Mouse (Mus musculus) thymus, adult 18-20 months (tissue): Measurements from ENCODE around the gene Osbpl8.

Experiments
- DNase-seq, 2 experiments: peaks; one replicate each; pipeline ENCODE4 v3.0.0; 2022; ENCODE audit warnings: mixed read lengths in 2 of 2

Gene Osbpl8

DNA sequence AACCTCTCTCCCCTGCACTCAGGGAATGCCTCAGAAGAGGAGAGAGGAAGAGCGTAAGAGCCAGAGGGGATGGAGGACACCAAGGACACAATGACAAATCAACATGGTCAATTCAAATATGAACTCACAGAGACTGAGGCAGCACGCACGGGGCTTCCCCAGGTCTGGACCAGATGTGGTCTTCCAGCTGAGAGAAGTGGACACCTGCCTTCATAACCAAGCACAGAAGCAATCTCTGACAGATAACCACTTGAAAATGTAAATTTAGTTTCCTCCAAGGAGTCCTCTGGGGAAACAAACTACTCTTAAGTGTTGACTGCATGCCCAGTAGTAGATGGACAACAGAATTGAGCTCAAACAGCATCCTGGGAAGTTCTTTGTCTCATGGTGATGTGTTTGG lies 9.5 kb upstream of the Osbpl8 start:
- no peak for DNase-seq

GRCm38 (mm10) chr10:111155571-111155970 lies 9.0 kb upstream of the Osbpl8 start:
- no peak for DNase-seq

DNA sequence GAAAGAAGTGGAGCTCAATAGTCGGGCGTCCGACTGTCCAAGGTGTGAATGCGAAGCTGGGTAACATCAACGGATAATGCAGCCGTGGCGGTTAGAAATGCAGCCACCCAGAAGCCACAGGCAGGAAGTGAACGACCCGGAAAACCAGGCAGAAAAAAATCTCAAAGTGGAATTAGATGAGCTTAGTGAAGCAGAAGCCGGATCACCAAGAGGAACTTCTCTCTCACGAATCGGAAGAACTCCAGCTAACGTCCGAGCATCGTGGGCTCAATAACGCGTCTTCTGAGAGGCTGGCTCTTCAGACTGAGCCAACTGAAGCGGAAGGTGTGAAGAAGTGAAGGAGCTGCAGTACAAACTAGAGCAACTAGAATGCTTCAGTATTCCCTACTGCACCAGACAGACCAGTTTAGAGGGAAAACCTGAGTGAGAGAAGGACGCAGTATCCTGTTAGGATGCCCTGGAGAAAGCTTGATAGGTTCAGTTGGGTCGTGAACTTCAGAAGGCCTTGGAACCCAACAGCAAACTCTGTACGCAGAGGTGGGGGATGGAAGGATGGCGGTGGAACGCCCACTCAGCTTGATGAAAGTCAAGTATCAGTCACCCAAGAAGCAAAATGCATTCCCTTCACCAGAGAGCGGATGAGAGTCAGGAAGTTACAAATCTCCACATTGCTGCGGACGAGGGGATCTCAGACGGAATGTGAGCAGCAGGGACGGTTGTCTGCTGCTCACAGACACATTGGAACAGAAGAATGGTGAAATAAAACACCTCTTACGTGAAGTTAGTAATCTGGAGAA lies 8.0 kb upstream of the Osbpl8 start:
- DNase-seq = peak in 1 of 2 experiments; percentile 46

DNA sequence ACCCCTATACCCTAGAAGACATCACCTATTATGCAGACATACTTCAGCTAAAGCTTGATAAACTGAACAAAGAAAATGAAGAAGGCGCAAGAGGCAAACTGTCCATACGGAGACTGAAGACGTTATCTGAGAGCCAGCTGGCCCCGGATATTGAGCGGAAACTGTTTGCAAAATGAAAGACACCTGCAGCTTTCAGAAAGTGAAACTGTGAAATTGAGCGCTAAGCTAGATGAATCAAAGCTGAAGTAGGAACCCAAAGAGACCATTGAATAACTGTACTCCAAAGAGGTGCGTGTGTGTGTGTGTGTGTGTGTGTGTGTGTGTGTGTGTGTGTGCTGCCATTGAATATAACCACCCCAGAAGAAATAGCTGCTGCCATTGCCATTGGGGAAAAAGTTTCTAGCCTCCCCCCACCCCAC lies 7.3 kb upstream of the Osbpl8 start:
- peak in 1 of 2 experiments; percentile 61 for DNase-seq

DNA sequence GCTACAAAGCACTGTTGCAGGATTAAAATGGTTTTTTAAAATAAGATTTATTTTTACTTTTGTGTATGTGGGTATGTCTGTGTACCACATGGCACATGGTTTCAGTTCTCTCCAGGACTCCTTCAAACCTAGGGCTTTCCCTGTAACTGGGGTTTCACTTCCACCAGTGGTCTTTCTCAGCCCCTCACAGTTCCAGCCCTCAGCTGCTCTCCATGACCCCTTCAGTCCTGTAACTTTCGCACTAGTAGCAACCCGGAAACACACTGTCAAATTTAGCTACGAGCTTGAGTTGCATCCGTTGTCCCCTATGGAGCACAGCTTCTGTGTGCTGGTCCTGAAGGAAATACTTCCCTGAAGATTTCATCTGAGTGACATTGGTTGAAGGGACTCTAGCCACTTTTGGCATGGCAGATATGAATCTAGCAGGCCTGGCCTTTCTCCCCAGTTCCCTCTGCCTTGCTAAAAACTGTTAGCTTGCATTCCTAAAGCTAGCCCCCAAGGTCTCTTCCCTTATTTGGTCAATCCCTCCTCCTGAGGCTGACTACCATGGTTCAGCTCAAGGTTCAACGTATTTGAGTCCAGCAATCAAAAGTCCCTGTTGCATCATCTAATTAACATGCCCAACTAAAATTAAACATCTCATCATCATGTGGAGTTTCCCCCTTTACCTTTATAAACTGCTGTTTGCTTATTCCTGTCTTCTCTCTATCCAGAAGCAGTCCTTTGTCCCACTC lies 4.6 kb upstream of the Osbpl8 start:
- DNase-seq = no peak

- DNase-seq = no peak
These were observed 4.0 kb upstream of the Osbpl8 start for GRCm38 (mm10) chr10:111160540-111160939.

DNA sequence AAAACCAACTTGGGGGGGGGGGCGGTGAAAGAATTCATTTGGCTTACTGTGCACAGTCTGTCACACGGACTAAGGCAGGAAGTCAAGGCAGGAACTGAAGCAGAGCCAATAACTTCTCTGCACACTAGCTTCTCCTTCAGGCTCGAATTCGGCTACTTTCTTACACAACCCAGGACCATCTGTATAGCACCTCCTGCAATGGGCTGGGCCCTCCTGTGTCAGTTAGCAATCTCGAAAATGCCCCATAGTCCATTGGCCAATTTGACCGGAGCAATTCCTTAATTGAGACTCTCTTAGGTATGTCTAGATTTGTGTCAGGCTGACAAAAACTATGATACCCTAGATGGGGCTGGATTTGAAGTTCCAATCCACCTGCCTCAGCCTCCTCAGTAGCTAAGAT lies 3.2 kb upstream of the Osbpl8 start:
- no peak for DNase-seq

DNA sequence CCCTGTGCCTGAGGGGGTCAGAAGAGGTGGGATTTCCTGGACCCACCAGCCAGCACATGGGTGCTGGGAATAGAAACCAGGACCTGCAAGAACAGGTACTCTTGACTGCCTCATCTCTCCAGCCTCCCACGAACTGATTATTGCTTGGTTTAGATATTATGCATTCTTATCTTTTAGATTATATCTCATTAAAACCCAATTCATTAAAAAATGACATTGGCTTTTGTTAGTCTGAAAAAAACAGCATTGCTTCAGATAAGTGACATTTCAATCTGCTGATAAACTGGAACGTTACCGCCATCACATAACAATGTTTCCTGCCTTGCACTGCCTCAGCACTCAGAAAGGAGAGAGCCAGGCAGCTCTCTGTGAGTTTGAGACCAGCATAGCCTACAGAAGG lies 1.5 kb upstream of the Osbpl8 start:
- DNase-seq = no peak

GRCm38 (mm10) chr10:111163601-111164240 lies 831 bp upstream of the Osbpl8 start:
- no peak for DNase-seq

- peak; percentile 90 to 93 for DNase-seq
These were observed 848 bp downstream of the Osbpl8 start for GRCm38 (mm10) chr10:111165219-111165981.

- DNase-seq = no peak
These were observed 1.7 kb downstream of the Osbpl8 start for GRCm38 (mm10) chr10:111166057-111166841.

DNA sequence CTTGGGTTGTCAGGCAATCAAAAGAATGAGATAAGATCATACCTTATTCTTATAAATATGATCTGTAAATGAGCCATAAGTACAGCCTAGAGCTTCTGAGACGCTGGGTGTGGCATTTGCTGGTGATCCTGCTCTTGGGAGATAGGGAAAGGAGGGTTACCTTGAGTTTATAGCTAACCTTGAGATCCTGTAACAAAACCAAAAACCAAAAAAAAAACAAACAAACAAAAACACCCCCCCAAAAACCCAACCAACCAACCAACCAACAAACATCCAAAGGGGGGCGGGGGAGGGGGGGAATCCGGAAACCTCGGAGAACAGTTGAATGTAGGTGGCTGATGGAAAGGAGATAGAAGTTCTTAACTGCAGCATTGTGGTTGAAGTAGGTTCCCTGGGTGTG lies 2.9 kb downstream of the Osbpl8 start:
- no peak for DNase-seq

DNA sequence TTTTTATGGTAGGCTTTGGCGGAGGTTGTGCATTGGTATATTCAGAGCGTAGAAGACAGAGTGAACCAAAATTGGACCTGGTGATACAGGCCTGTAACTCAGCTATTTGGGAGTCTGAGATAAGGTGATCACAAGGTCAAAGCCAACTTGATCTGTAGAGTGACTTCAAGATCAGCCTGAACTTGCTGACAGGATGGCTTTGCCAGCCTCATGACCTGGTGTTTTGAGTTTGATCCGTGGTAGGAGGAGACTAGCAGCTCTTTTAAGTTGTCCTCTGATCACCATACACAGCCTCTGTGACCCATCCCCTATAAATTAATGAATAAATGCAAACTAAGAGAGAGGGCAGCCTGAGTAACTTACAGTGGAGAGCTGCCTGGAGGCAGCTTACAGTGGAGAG lies 3.8 kb downstream of the Osbpl8 start:
- DNase-seq = no peak

GRCm38 (mm10) chr10:111171246-111171934 lies 6.8 kb downstream of the Osbpl8 start:
- DNase-seq = peak in 1 of 2 experiments; percentile 35

DNA sequence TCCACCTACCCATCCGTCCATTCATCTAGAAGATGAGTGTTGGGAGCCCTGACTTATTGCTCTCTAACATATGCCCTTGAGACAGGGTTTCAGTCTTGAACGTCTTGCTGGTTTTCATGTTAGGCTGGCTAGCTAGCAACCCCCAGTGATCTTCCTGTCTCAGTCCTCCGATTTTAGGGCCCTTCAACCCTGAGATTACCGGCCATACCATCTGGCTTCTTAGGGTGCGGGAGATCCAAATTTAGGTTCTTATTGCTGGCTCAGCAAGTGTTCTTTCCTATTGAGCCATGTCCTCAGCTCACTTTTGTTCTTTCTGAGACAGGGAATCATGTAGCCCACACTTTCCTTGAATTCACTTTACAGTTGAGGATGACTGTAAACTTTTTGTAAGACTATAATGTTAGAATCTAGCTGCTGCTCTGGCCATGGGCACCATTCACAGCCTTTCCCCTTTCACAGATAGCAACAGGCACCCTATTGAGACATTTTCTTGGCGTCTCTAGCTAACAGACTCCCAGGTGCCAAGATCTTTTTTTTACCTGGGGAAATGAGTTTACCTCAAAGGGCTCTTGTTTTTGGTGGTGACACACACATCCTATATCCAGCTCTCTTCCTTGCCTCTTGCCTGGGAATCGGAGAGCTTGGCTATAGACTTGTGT lies 9.2 kb downstream of the Osbpl8 start:
- DNase-seq = no peak

- no peak for DNase-seq
These were observed 12.8 kb downstream of the Osbpl8 start for GRCm38 (mm10) chr10:111177336-111177735.

DNA sequence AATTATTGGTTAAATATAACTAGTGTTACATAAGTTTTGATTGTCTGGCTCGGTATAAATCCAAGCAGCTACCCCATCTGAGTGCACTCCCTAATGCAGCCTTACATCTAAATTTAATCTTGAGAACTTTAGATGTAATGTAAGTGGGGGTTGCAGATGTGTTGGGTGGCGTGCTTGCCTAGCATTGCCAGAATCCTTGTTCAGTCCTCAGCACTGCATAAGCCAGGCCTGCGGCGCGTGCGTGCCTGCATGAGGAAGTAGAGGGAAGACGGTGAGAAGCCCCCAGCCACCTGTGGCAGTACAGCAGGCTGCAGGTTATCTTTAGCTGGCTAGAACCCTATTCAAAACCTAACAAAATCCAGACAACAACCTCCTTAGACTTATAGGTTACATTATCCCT lies 13.5 kb downstream of the Osbpl8 start:
- DNase-seq = no peak

DNA sequence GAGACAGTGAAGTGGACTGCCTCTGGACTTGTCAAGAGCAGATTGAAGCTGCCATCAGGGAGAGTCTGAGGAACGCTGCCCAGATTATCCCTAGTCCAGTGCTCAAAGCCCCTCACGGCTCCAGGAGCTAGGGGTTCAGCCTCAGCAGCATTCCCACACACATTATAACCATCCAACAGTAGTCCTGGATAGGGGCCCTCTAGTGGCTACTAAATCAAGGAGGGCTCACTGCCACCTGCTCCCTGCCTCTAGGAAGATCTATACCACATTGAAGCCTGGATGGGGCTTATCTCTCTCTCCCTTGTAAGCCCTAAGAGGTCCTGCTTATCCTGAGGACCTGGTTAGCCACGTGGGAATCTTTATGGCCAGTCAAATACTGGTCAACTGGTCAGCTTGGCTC lies 16.1 kb downstream of the Osbpl8 start:
- DNase-seq = no peak

- no peak for DNase-seq
These were observed 19.2 kb downstream of the Osbpl8 start for GRCm38 (mm10) chr10:111183634-111184270.

- no peak for DNase-seq
These were observed 21.2 kb downstream of the Osbpl8 start for GRCm38 (mm10) chr10:111185574-111186269.
